ENCODE assay signal across 23 mouse cellular contexts in the genomic region with DNA sequence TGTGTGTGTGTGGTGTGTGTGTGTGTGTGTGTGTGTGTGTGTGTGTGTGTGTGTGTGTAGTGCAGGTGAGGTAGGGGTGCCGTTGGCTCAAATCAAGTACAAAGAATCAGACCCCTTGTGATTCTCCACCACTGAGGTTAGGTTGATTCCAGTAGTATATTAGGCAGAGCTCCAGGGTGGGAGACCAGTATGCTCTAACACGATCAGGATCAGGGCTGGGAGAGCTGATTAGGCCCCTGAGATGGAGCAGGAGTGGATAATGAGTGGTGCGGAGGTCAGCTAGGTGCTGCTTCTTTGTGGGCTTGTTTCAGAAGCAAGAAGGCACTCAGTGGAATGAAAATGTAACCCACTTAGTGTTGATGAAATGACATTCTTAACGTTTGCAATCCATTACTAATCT. TPM values are rescaled to one million over a fixed set of nuclear protein-coding genes. Genes with fewer than 3 reads are reported as not detected.
DNase-seq lines count a peak whose midpoint lies in the region; ATAC-seq and TF ChIP-seq lines count a peak whose summit lies in the region.
"Had no signal": no experiment of that assay in that cellular context is flagged by ENCODE, and none has a peak within 500 bp of the region (broad histone marks: within the 10 kb centered on the region; RNA-seq: fewer than 3 reads in every experiment).

No protein-coding gene starts in this region.

- H3K27ac ChIP-seq in forebrain, embryonic 14.5 days (ENCODE audit: low read depth, low read length): peak overlapping the region; percentile 58
- H3K27ac ChIP-seq in forebrain, embryonic 12.5 days: no peak overlapping the region
- peak overlapping the region; percentile 43; the same call in 1 of the 2 replicates for H3K27ac ChIP-seq in hindbrain, embryonic 14.5 days
- H3K27ac ChIP-seq in hindbrain, postnatal 0 days: no peak overlapping the region
- H3K27ac ChIP-seq in midbrain, embryonic 13.5 days: peak overlapping the region; percentile 72
- H3K27ac ChIP-seq in midbrain, embryonic 10.5 days (replicated peaks): no peak overlapping the region
- H3K27ac ChIP-seq: embryonic facial prominence, embryonic 10.5 days; heart, adult 2 months; heart, embryonic 15.5 days had no signal

- TF ChIP-seq CTCF in hindbrain, postnatal 0 days (IDR thresholded peaks at IDR 0.05; ENCODE audit: low read depth): no peak

- peaks cover 5% of the 10 kb centered on the region; the same call in 1 of the 2 replicates for H3K4me1 ChIP-seq in forebrain, embryonic 14.5 days (ENCODE audit: control insufficient read depth, insufficient read depth, low read length)
- peaks cover 11% of the 10 kb centered on the region for H3K4me1 ChIP-seq in forebrain, embryonic 12.5 days
- 0 out of 2 replicates have a peak, but pooled peaks cover 5% of the 10 kb centered on the region for H3K4me1 ChIP-seq in hindbrain, embryonic 14.5 days (replicated peaks; ENCODE audit: control insufficient read depth, insufficient read depth, low read length)
- H3K4me1 ChIP-seq in hindbrain, postnatal 0 days (ENCODE audit: insufficient read depth, low read length): no peaks in the 10 kb centered on the region
- H3K4me1 ChIP-seq in midbrain, embryonic 13.5 days (replicated peaks): peaks cover 23% of the 10 kb centered on the region
- H3K4me1 ChIP-seq in midbrain, embryonic 10.5 days: peaks cover 16% of the 10 kb centered on the region
- H3K4me1 ChIP-seq: heart, embryonic 15.5 days had no signal

- peaks cover 7% of the 10 kb centered on the region for H3K36me3 ChIP-seq in forebrain, embryonic 14.5 days (ENCODE audit: control insufficient read depth, insufficient read depth, low read length)
- 0 out of 2 replicates have a peak, but pooled peaks cover 3% of the 10 kb centered on the region for H3K36me3 ChIP-seq in forebrain, embryonic 12.5 days (replicated peaks)
- peaks cover 4% of the 10 kb centered on the region; the same call in 1 of the 2 replicates for H3K36me3 ChIP-seq in hindbrain, embryonic 14.5 days (replicated peaks; ENCODE audit: control insufficient read depth, insufficient read depth)
- no peaks in the 10 kb centered on the region for H3K36me3 ChIP-seq in hindbrain, postnatal 0 days (ENCODE audit: insufficient read depth, low read length)
- H3K36me3 ChIP-seq in midbrain, embryonic 13.5 days: peaks cover 9% of the 10 kb centered on the region
- H3K36me3 ChIP-seq in midbrain, embryonic 10.5 days: peaks cover 7% of the 10 kb centered on the region; the same call in 1 of the 2 replicates
- H3K36me3 ChIP-seq: embryonic facial prominence, embryonic 10.5 days; heart, embryonic 15.5 days had no signal

- no peak for DNase-seq in forebrain, embryonic 14.5 days (ENCODE audit: low spot score)
- DNase-seq in hindbrain, embryonic 14.5 days (ENCODE audit: low spot score): no peak
- DNase-seq in hindbrain, postnatal 0 days (ENCODE audit: low spot score): no peak
- DNase-seq in midbrain, embryonic 10.5 days (ENCODE audit: low spot score): no peak
- DNase-seq in layer of hippocampus, adult 8-10 months (ENCODE audit: low spot score in 2 of 2): no peak
- DNase-seq: adrenal gland, adult 2 months; adrenal gland, postnatal 36 days; cerebellum, adult 2 months; cerebellum, postnatal 10 days; gastrocnemius, postnatal 14 days; heart, adult 2 months; heart, postnatal 14 days had no signal

- H3K27me3 ChIP-seq in forebrain, embryonic 14.5 days (replicated peaks; ENCODE audit: control insufficient read depth, insufficient read depth, low read length): no peaks in the 10 kb centered on the region
- no peaks in the 10 kb centered on the region for H3K27me3 ChIP-seq in forebrain, embryonic 12.5 days
- H3K27me3 ChIP-seq in hindbrain, embryonic 14.5 days (ENCODE audit: control insufficient read depth, insufficient read depth, low read length): no peaks in the 10 kb centered on the region
- no peaks in the 10 kb centered on the region for H3K27me3 ChIP-seq in hindbrain, postnatal 0 days (ENCODE audit: insufficient read depth, low read length)
- no peaks in the 10 kb centered on the region for H3K27me3 ChIP-seq in midbrain, embryonic 13.5 days
- H3K27me3 ChIP-seq in midbrain, embryonic 10.5 days (ENCODE audit: low read depth, poor library complexity, severe bottlenecking): no peaks in the 10 kb centered on the region
- H3K27me3 ChIP-seq: heart, embryonic 15.5 days had no signal

- no peak overlapping the region for H3K4me3 ChIP-seq in forebrain, embryonic 14.5 days (ENCODE audit: low read depth, low read length)
- H3K4me3 ChIP-seq in forebrain, embryonic 12.5 days (replicated peaks): no peak overlapping the region
- H3K4me3 ChIP-seq in hindbrain, embryonic 14.5 days (replicated peaks; ENCODE audit: low read length): no peak overlapping the region
- no peak overlapping the region for H3K4me3 ChIP-seq in hindbrain, postnatal 0 days (ENCODE audit: low read length)
- no peak overlapping the region for H3K4me3 ChIP-seq in midbrain, embryonic 13.5 days (replicated peaks)
- H3K4me3 ChIP-seq in midbrain, embryonic 10.5 days: no peak overlapping the region
- H3K4me3 ChIP-seq: embryonic facial prominence, embryonic 10.5 days; heart, adult 2 months; heart, embryonic 15.5 days had no signal

- H3K4me2 ChIP-seq in forebrain, embryonic 14.5 days (ENCODE audit: low read length): no peak overlapping the region
- no peak overlapping the region for H3K4me2 ChIP-seq in forebrain, embryonic 12.5 days
- no peak overlapping the region for H3K4me2 ChIP-seq in hindbrain, embryonic 14.5 days (replicated peaks)
- H3K4me2 ChIP-seq in hindbrain, postnatal 0 days (ENCODE audit: low read depth, low read length): no peak overlapping the region
- no peak overlapping the region for H3K4me2 ChIP-seq in midbrain, embryonic 13.5 days (replicated peaks)
- H3K4me2 ChIP-seq: heart, embryonic 11.5 days; heart, embryonic 15.5 days had no signal

- H3K9ac ChIP-seq in forebrain, embryonic 14.5 days (ENCODE audit: low read length): no peak overlapping the region
- no peak overlapping the region for H3K9ac ChIP-seq in forebrain, embryonic 12.5 days
- H3K9ac ChIP-seq in hindbrain, embryonic 14.5 days: no peak overlapping the region
- H3K9ac ChIP-seq in hindbrain, postnatal 0 days (replicated peaks; ENCODE audit: low read length): no peak overlapping the region
- no peak overlapping the region for H3K9ac ChIP-seq in midbrain, embryonic 13.5 days (replicated peaks)
- H3K9ac ChIP-seq: heart, embryonic 15.5 days had no signal

- H3K9me3 ChIP-seq in forebrain, embryonic 14.5 days (replicated peaks; ENCODE audit: control insufficient read depth, low read length): no peaks in the 10 kb centered on the region
- H3K9me3 ChIP-seq in forebrain, embryonic 12.5 days: no peaks in the 10 kb centered on the region
- H3K9me3 ChIP-seq in hindbrain, embryonic 14.5 days (ENCODE audit: control insufficient read depth, low read length): no peaks in the 10 kb centered on the region
- H3K9me3 ChIP-seq in hindbrain, postnatal 0 days (ENCODE audit: low read length): no peaks in the 10 kb centered on the region
- H3K9me3 ChIP-seq in midbrain, embryonic 13.5 days: no peaks in the 10 kb centered on the region
- H3K9me3 ChIP-seq in midbrain, embryonic 10.5 days (replicated peaks): no peaks in the 10 kb centered on the region
- H3K9me3 ChIP-seq: embryonic facial prominence, embryonic 10.5 days; heart, embryonic 15.5 days had no signal

- 67% methylated on average over 4 of the region's 4 CpGs for WGBS in forebrain, embryonic 14.5 days
- 64% methylated on average over 4 of the region's 4 CpGs for WGBS in forebrain, embryonic 12.5 days
- WGBS in hindbrain, embryonic 14.5 days: 68% methylated on average over 4 of the region's 4 CpGs
- WGBS in hindbrain, postnatal 0 days: 60% methylated on average over 4 of the region's 4 CpGs
- WGBS in midbrain, embryonic 13.5 days: 65% methylated on average over 4 of the region's 4 CpGs
- WGBS in midbrain, embryonic 10.5 days: 82% methylated on average over 4 of the region's 4 CpGs

- ATAC-seq in forebrain, embryonic 14.5 days: no peak
- no peak for ATAC-seq in forebrain, embryonic 12.5 days (ENCODE audit: low FRiP score)
- ATAC-seq in hindbrain, embryonic 14.5 days (ENCODE audit: low FRiP score): no peak
- no peak for ATAC-seq in hindbrain, postnatal 0 days
- peak; percentile 51; the same call in 1 of the 2 replicates for ATAC-seq in midbrain, embryonic 13.5 days
- ATAC-seq: activated CD4-positive, CD25-positive, alpha-beta regulatory T cell, adult 4 months; intestine, embryonic 16.5 days; Patski had no signal

RNA-seq across cellular contexts. Expression of a gene that starts 28.6 kb away (rescaled TPM):
- polyA plus RNA-seq in forebrain, embryonic 14.5 days (2014; fragmentation: Nextera tagmentation; extraction: Ambion mirVana): 38.4 and 40.1 TPM in 2 replicates
- polyA plus RNA-seq in forebrain, embryonic 12.5 days (2016; fragmentation: Nextera tagmentation; extraction: Ambion mirVana): 25.9 and 26.0 TPM in 2 replicates
- 53.6 and 59.3 TPM in 2 replicates for polyA plus RNA-seq in hindbrain, embryonic 14.5 days (2014; fragmentation: Nextera tagmentation; extraction: Ambion mirVana)
- 137 and 163 TPM in 2 replicates for total RNA-seq in hindbrain, postnatal 0 days (2014; rRNA removed)
- 29.4 and 31.0 TPM in 2 replicates for polyA plus RNA-seq in hindbrain, postnatal 0 days (2015; fragmentation: Nextera tagmentation; extraction: Ambion mirVana)
- polyA plus RNA-seq in midbrain, embryonic 13.5 days (2015; fragmentation: Nextera tagmentation; extraction: Ambion mirVana): 32.1 and 35.7 TPM in 2 replicates
- polyA plus RNA-seq in midbrain, embryonic 10.5 days (2016; fragmentation: Nextera tagmentation; extraction: Ambion mirVana): 9.4 and 15.0 TPM in 2 replicates
- 100 to 1,000 TPM; 166 to 188 (median 173) TPM for total RNA-seq in layer of hippocampus, adult 8-10 months (2022)
- total RNA-seq: hematopoietic stem cell, adult 5-6 weeks; MEL had no signal
- polyA plus RNA-seq: C2C12, Patski had no signal

RNA-seq across cellular contexts. Expression of a gene that starts 34.6 kb away (rescaled TPM):
- polyA plus RNA-seq in forebrain, embryonic 14.5 days (2014; fragmentation: Nextera tagmentation; extraction: Ambion mirVana): 23.6 and 36.7 TPM in 2 replicates
- polyA plus RNA-seq in forebrain, embryonic 12.5 days (2016; fragmentation: Nextera tagmentation; extraction: Ambion mirVana): 14.8 and 15.2 TPM in 2 replicates
- polyA plus RNA-seq in hindbrain, embryonic 14.5 days (2014; fragmentation: Nextera tagmentation; extraction: Ambion mirVana): 23.5 and 29.0 TPM in 2 replicates
- 47.6 and 48.4 TPM in 2 replicates for total RNA-seq in hindbrain, postnatal 0 days (2014; rRNA removed)
- 31.8 and 33.7 TPM in 2 replicates for polyA plus RNA-seq in hindbrain, postnatal 0 days (2015; fragmentation: Nextera tagmentation; extraction: Ambion mirVana)
- 18.5 and 18.9 TPM in 2 replicates for polyA plus RNA-seq in midbrain, embryonic 13.5 days (2015; fragmentation: Nextera tagmentation; extraction: Ambion mirVana)
- 1.3 and 3.8 TPM in 2 replicates for polyA plus RNA-seq in midbrain, embryonic 10.5 days (2016; fragmentation: Nextera tagmentation; extraction: Ambion mirVana)
- total RNA-seq in layer of hippocampus, adult 8-10 months (2022): 10 to 100 TPM; 65.4 to 78.2 (median 70.1) TPM
- total RNA-seq: hematopoietic stem cell, adult 5-6 weeks; MEL had no signal
- polyA plus RNA-seq: C2C12, Patski had no signal

Comparison
In these comparisons a context has a peak if more than half of its experiments do, and no peak if none do; other contexts are left out.
1. H3K27ac ChIP-seq: peak in forebrain, embryonic 14.5 days (single experiment), hindbrain, embryonic 14.5 days (single experiment) and midbrain, embryonic 13.5 days (single experiment); none in forebrain, embryonic 12.5 days (single experiment), hindbrain, postnatal 0 days (single experiment) and midbrain, embryonic 10.5 days (single experiment).